Mouse (Mus musculus): Measurements from ENCODE around the gene Gm9195. TPM values are rescaled to one million over a fixed set of nuclear protein-coding genes. Genes with fewer than 3 reads are reported as not detected.

Gene Gm9195
- total RNA-seq, 2 experiments from 2014 or later, result not detected

DNA sequence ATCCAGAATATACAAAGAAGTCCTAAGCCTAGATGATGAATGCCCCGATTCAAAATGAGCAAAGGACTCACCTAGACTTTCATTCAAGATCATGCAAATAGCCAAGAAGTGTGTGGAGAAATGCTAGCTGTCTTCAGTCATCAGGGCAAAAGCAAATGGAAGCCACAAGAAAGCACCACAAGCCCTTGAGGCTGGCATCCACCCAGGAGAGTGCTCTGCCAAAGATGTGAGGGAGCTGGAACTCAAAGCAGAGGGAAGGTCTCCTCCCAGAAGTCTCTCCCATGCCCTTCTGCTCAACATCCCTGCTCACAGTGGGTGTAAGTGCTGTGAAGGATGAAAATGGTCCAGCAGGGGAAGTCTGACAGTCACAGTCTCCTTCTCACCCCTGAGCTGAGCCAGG is 52.7 kb downstream of the Gm9195 start:
- TF ChIP-seq CTCF (IDR thresholded peaks at IDR 0.05), result no peak
- DNase-seq (ENCODE audit: extremely low spot score in 1 of 2, low spot score in 2 of 2), result no peak
- Histone ChIP-seq H3K27ac (no peak overlapping the region), H3K4me3 (no peak overlapping the region)
- intact Hi-C loops (cut with DNase I), result no loop called here

DNA sequence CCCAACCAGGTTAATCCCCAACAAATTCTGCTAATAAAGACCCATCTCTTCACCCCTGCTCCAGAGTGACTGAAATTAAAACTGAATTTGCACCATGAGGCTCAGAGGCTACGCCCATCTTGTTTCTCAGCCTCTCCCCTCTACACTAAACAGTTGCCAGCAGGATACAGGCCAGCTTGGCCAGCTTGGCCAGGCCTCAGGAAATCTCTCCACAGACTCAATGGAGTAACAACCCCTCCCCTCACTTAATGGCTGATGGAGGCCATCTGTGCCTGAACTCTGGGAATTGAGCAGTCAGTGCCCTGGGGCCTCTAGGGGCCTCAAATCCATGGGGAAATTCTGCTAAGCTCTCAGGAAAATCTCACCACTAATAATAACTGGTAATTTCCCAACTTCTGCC is 101.9 kb downstream of the Gm9195 start:
- H3K27ac ChIP-seq, result no peak overlapping the region
- no peak overlapping the region for H3K4me3 ChIP-seq
- no peak for TF ChIP-seq CTCF (IDR thresholded peaks at IDR 0.05)
- intact Hi-C loops (cut with DNase I), result no loop called here
- DNase-seq (ENCODE audit: extremely low spot score in 1 of 2, low spot score in 2 of 2), result no peak

- intact Hi-C loops (cut with DNase I), result no loop called here
- no peak for TF ChIP-seq CTCF (IDR thresholded peaks at IDR 0.05)
- DNase-seq (ENCODE audit: extremely low spot score in 1 of 2, low spot score in 2 of 2), result no peak
- H3K27ac ChIP-seq, result no peak overlapping the region
- H3K4me3 ChIP-seq, result no peak overlapping the region
Measured at GRCm38 (mm10) chr14:72389288-72389687, 102.3 kb downstream of the Gm9195 start.

DNA sequence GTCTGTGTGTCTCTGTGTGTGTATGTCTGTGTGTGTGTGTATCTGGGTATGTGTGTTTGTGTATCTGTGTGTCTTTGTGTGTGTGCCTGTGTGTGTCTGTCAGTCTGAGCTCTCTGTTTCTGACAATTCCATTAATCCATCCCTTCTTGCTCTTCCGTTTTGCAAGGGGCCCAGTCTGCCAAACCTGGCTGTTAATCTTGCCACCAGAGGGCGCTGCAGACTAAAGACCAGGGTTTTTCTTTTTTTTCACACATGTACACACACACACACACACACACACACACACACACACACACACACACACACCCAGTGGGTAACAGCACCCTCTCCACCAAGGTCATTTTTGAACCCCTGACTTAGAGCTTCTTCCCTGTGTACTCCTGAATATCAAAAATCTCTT is 114.4 kb downstream of the Gm9195 start:
- Histone ChIP-seq H3K4me3 (no peak overlapping the region), H3K27ac (no peak overlapping the region)
- intact Hi-C loops (cut with DNase I), result loop anchor here (2.0 kb wide), 3 partner anchors 70 to 722 kb away; no protein-coding TSS in a partner anchor
- DNase-seq (ENCODE audit: extremely low spot score in 1 of 2, low spot score in 2 of 2), result peak; percentile 10 to 20
- peak; percentile 31 for TF ChIP-seq CTCF (IDR thresholded peaks at IDR 0.05)

Other genes starting within 250 kb of the Gm9195 start
- gene Fndc3a, start 218.2 kb upstream of the Gm9195 start, total RNA-seq (2021), result 10 to 100 TPM; 50.7 to 56.5 TPM

Data from left cerebral cortex, adult 2 months (tissue).